Mouse (Mus musculus) heart, embryonic 14.5 days (tissue): ENCODE data around the gene Gpr150. TPM values are rescaled to one million over a fixed set of nuclear protein-coding genes. Genes with fewer than 3 reads are reported as not detected.

Source experiments
- ATAC-seq: fragments of 200-750 bp; cut with Nextera tagmentation; 2 replicates; pipeline ENCODE4 v1.8.0; 2017; ENCODE audit warnings: low read depth, moderate TSS enrichment; ENCODE audit not compliant: insufficient number of reproducible peaks, insufficient read depth, low FRiP score
- H3K27ac ChIP-seq, 2 experiments: fragments of 200-500 bp in 1 of 2; fragments of 300-500 bp in 1 of 2; sonication (generic) in 1 of 2; replicated peaks in 1 of 2; 2 replicates each; pipeline ENCODE4 v1.5.1; 2012 to 2014; ENCODE audit warnings: low read depth in 2 of 2, low read length in 2 of 2, control low read depth in 1 of 2, mild to moderate bottlenecking in 1 of 2, mixed read lengths in 1 of 2; ENCODE audit not compliant: control insufficient read depth in 1 of 2, insufficient read depth in 1 of 2
- H3K27me3 ChIP-seq: fragments of 300-500 bp; sonication (generic); 2 replicates; pipeline ENCODE4 v1.6.1; 2014; ENCODE audit warnings: mild to moderate bottlenecking, low read length, control low read depth; ENCODE audit not compliant: control insufficient read depth, insufficient read depth
- H3K36me3 ChIP-seq: fragments of 300-500 bp; sonication (generic); 2 replicates; pipeline ENCODE4 v1.6.1; 2014; ENCODE audit warnings: mild to moderate bottlenecking, control low read depth, low read length, mixed read lengths; ENCODE audit not compliant: control insufficient read depth, insufficient read depth
- H3K4me1 ChIP-seq, 2 experiments: fragments of 200-500 bp in 1 of 2; fragments of 300-500 bp in 1 of 2; sonication (generic) in 1 of 2; 2 replicates each; pipeline ENCODE4 v1.6.1; 2012 to 2014; ENCODE audit warnings: low read length in 2 of 2, control low read depth in 1 of 2, mixed read lengths in 1 of 2; ENCODE audit not compliant: control insufficient read depth in 2 of 2, insufficient read depth in 2 of 2
- H3K4me2 ChIP-seq: fragments of 300-500 bp; sonication (generic); 2 replicates; pipeline ENCODE4 v1.6.1; 2014; ENCODE audit warnings: mild to moderate bottlenecking, low read length
- H3K4me3 ChIP-seq, 2 experiments: fragments of 200-500 bp in 1 of 2; fragments of 300-500 bp in 1 of 2; sonication (generic) in 1 of 2; 2 replicates each; pipeline ENCODE4 v1.5.1; 2012 to 2014; ENCODE audit warnings: low read length in 2 of 2, mild to moderate bottlenecking in 2 of 2, control low read depth in 1 of 2, low read depth in 1 of 2, moderate library complexity in 1 of 2; ENCODE audit not compliant: control insufficient read depth in 1 of 2, insufficient read depth in 1 of 2
- H3K9ac ChIP-seq: fragments of 300-500 bp; sonication (generic); 2 replicates; pipeline ENCODE4 v1.6.1; 2014; ENCODE audit warnings: mild to moderate bottlenecking, low read length
- H3K9me3 ChIP-seq: fragments of 300-500 bp; sonication (generic); 2 replicates; pipeline ENCODE4 v1.6.1; 2016; ENCODE audit warnings: low read length, control low read depth; ENCODE audit not compliant: control insufficient read depth
- WGBS: fragments of 180-500 bp; shearing (Covaris S2); extraction: QIAGEN DNeasy Blood & Tissue Kit; methylation state at CpG from one replicate; pipeline ENCODE4 v1.1.7; 2014; 5-methylcytosine and 5-hydroxymethylcytosine counted together
- polyA plus RNA-seq: library from polyadenylated mRNA; unstranded; fragments of >200 nt; fragmentation: Nextera tagmentation; extraction: Ambion mirVana; gene quantifications from 2 replicates; pipeline ENCODE4 v1.2.1, GENCODE M21; 2014

Gpr150 gene
- polyA plus RNA-seq = not detected in 2 replicates

DNA sequence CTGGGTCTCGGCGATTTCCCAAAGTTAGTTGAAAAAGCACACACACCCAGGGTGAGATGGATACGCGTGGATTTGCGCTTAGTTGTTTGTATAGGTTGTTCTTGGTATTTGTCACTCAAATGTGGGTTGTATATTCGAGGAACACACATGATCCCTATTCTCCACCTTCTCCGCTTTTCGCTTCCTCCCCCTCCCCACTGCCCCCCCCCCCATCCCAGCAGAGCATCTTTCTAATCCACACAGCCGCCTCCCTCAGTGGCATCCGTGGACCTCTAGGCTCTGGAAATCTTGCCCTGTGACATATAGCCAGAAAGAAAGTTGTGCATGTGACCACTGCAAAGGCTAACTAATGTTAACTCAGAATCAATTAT lies at the start of gene Gpr150:
Gene Gpr150, minus strand, starts transcription at position 101 of the 371 bp plus-strand sequence.
- Histone ChIP-seq H3K4me1 (peaks cover 5 to 14% of the 10 kb centered on the region in 2 experiments; a peak in 3 of 4 replicates), H3K4me2 (peak within 1 kb of the TSS; percentile 98), H3K27ac (no peak within 1 kb of the TSS), H3K9me3 (0 out of 2 replicates have a peak, but pooled peaks cover 7% of the 10 kb centered on the region), H3K9ac (peak within 1 kb of the TSS; percentile 57), H3K4me3 (peak within 1 kb of the TSS; percentile 39 to 54), H3K36me3 (no peaks in the 10 kb centered on the region), H3K27me3 (peaks cover 47% of the 10 kb centered on the region)
- no peak for ATAC-seq
- WGBS = 18% methylated on average over 10 of the region's 10 CpGs

DNA sequence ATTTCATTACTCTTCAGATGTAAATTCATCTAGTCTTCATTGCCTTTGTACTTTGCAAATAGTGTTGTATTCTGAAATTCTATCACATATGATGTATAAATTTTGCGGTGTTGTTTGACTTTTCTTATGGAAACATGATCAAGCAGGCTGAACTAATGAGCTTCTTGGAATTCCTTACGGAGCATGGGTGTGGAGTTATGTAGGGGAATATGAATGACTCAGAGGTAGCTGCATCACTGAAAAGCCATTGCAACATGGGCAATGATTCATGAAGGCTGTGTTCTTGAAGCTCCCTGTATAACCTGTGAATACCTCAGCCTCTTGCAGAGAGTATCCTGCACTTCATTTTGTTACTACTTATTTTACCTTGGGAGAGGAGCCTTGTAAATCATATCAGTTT lies 45.2 kb upstream of the Gpr150 start:
- Histone ChIP-seq H3K4me3 (no peak overlapping the region), H3K4me2 (no peak overlapping the region), H3K36me3 (0 out of 2 replicates have a peak, but pooled peaks cover 15% of the 10 kb centered on the region), H3K4me1 (no peaks in the 10 kb centered on the region; a peak in 1 of 4 replicates), H3K27me3 (no peaks in the 10 kb centered on the region), H3K27ac (no peak overlapping the region), H3K9me3 (no peaks in the 10 kb centered on the region), H3K9ac (no peak overlapping the region)
- ATAC-seq = no peak
- WGBS = 91% methylated on average over 2 of the region's 2 CpGs

- under 1% methylated on average over 34 of the region's 34 CpGs for WGBS
These were observed 41.9 kb upstream of the Gpr150 start, which contains the start of the genes Arsk and Ttc37 for GRCm38 (mm10) chr13:76098493-76099303. Gene Arsk, minus strand, starts transcription at chr13:76098660. Gene Ttc37, plus strand, starts transcription at chr13:76098734.

GRCm38 (mm10) chr13:76098116-76098492 lies 41.3 kb upstream of the Gpr150 start:
- no peaks in the 10 kb centered on the region for H3K27me3 ChIP-seq
- no peaks in the 10 kb centered on the region; a peak in 1 of 4 replicates for H3K4me1 ChIP-seq
- H3K27ac ChIP-seq = peak overlapping the region; percentile 63 to 82
- peak overlapping the region; percentile 77 for H3K9ac ChIP-seq
- peak overlapping the region; percentile 67 to 90 for H3K4me3 ChIP-seq
- H3K4me2 ChIP-seq = peak overlapping the region; percentile 69
- 0 out of 2 replicates have a peak, but pooled peaks cover 9% of the 10 kb centered on the region for H3K36me3 ChIP-seq
- H3K9me3 ChIP-seq = no peaks in the 10 kb centered on the region
- peak; percentile 51; the same call in 1 of the 2 replicates for ATAC-seq
- WGBS = 4% methylated on average over 16 of the region's 16 CpGs

More at GRCm38 (mm10) chr13:76098493-76099303, 41.9 kb upstream of the Gpr150 start, which contains the start of the genes Arsk and Ttc37:
- Histone ChIP-seq H3K27ac (peak within 1 kb of the TSS; percentile 63 to 82), H3K4me1 (no peaks in the 10 kb centered on the region; a peak in 1 of 4 replicates), H3K4me3 (peak within 1 kb of the TSS; percentile 67 to 90), H3K4me2 (peak within 1 kb of the TSS; percentile 77), H3K9me3 (no peaks in the 10 kb centered on the region), H3K27me3 (no peaks in the 10 kb centered on the region), H3K36me3 (0 out of 2 replicates have a peak, but pooled peaks cover 12% of the 10 kb centered on the region), H3K9ac (peak within 1 kb of the TSS; percentile 82)
- ATAC-seq = peak; percentile 95

DNA sequence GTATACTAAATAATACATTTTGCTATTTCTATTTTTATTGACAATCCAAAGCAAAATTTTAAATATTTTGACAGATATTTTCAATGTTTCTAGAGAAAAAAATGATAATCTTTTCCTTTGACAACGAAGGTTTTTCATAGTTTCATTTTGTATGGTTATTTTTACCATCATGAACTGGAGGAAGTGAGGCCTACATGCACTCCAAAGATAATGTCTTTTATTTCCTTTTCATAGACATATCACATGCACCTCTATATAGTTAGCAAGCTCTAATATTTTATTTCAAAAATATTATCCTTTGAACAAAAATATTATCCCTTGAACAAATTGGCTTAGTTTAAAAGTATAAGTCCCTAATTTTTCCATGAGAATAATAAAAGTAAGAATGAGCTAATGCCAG lies 17.5 kb upstream of the Gpr150 start:
- H3K27me3 ChIP-seq = no peaks in the 10 kb centered on the region
- 70% methylated on average over 1 of the region's 1 CpGs for WGBS

GRCm38 (mm10) chr13:76064363-76064945 lies 7.7 kb upstream of the Gpr150 start:
- H3K4me1 ChIP-seq = no peaks in the 10 kb centered on the region
- WGBS = 85% methylated on average over 13 of the region's 13 CpGs

More for the DNA sequence above, 17.5 kb upstream of the Gpr150 start:
- Histone ChIP-seq H3K27ac (no peak overlapping the region), H3K4me2 (no peak overlapping the region), H3K9ac (no peak overlapping the region), H3K9me3 (no peaks in the 10 kb centered on the region), H3K4me1 (no peaks in the 10 kb centered on the region), H3K4me3 (no peak overlapping the region), H3K36me3 (no peaks in the 10 kb centered on the region)
- ATAC-seq = no peak

DNA sequence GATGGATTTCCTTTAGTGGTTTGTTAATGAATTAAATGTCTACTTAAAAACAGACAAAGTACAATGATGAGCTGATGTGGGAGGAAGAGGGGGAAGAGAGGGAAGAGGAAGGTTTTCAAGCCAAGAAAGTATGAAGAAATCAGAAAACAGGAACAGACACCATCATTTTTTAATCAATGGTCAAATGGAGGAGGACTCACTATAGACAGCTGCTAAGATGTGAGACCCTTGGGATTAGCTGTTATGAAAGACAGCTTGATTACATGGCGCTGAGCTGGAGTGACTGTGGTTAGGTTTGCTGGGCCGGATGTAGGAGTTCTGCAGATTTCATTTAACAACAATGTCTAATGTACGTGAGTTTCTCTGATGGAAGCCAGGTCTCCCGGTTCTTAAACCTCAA lies 6.8 kb upstream of the Gpr150 start:
- 87% methylated on average over 4 of the region's 4 CpGs for WGBS
- H3K9me3 ChIP-seq = no peaks in the 10 kb centered on the region

More at GRCm38 (mm10) chr13:76064363-76064945, 7.7 kb upstream of the Gpr150 start:
- Histone ChIP-seq H3K27me3 (no peaks in the 10 kb centered on the region), H3K4me3 (no peak overlapping the region), H3K9me3 (no peaks in the 10 kb centered on the region), H3K4me2 (no peak overlapping the region), H3K36me3 (peaks cover 3% of the 10 kb centered on the region; the same call in 1 of the 2 replicates), H3K27ac (no peak overlapping the region), H3K9ac (no peak overlapping the region)
- ATAC-seq = no peak

More for the DNA sequence above, 6.8 kb upstream of the Gpr150 start:
- ATAC-seq = no peak
- Histone ChIP-seq H3K4me1 (no peaks in the 10 kb centered on the region), H3K4me3 (no peak overlapping the region), H3K27me3 (no peaks in the 10 kb centered on the region), H3K27ac (no peak overlapping the region), H3K9ac (no peak overlapping the region), H3K36me3 (peaks cover 3% of the 10 kb centered on the region; the same call in 1 of the 2 replicates), H3K4me2 (no peak overlapping the region)
